Mouse (Mus musculus): ENCODE data around the gene Fndc3b.

The Fndc3b gene

DNA sequence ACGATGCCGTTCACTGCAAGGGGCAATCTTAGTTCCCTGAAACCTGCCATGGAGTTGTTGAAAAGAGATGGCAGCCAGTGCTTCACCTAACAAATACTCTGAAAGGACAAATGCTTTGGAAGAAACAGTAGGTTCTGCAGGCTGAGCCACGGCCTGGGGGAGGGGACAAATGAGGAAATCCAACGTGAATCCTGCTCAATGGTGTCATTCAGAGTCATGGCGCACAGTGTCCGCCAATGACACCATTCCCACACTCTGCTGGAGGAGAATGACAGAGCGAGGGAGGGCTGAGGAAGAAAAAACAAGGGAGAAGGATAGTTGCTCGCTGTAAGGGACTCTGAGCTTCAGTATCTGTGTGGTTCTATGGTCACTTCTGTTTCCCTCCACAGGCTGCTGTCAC lies 95.6 kb downstream of the Fndc3b start:
- DNase-seq: no peak

DNA sequence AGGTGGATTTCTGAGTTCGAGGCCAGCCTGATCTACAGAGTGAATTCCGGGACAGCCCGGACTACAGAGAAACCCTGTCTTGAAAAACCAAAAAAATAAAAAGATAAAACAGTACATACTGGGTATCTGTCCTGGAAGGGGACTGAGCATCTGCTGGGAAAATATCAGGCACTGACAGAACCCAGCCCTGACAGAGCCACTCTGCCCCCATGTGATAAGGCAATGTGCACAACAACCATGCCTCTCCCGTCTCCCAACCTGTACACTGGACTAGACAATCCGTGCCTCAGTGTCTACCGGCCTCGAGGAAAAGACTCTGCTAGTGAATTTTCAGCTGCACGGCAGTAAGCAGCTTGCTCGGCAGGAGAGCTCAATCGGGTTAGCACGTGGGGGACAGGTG lies 97.3 kb downstream of the Fndc3b start:
- DNase-seq: no peak

DNA sequence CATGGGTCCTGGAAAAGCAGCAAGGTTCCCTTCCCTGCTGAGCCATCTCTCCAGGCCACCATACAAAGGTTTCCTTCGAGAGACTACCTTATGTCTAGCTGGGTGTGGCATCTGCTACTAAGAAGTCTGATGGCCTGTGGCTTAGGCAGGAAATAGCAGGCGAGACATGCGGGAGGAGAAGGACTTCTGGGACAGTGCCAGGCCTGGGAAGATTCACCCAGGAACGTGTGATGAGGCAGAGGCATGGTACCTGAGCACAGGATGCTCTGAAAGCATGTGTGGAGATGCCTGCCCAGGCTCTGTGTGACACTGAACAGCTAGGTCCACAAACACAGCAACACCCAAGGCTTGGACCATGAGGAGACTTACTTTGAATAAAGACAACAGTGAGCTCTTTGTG lies 98.1 kb downstream of the Fndc3b start:
- DNase-seq: no peak

DNA sequence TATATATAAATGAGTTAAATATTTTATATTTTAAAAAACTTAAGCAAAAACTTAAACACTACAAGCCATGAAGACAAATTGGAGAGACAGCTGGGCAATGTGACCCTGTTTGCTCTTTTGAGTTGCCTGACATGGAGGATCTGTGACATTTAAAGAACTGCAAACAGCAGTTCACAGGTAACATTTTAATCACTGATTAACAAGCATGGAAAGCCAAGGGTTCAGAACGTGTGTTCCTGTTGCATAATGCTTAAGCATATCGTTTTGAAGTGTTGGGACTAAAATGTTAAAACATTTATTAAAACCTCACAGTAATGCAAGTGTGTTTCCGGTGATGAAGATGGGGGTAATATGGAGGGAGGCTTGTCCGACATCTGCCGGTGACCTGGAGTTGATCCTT lies 99.1 kb downstream of the Fndc3b start:
- DNase-seq: no peak

DNA sequence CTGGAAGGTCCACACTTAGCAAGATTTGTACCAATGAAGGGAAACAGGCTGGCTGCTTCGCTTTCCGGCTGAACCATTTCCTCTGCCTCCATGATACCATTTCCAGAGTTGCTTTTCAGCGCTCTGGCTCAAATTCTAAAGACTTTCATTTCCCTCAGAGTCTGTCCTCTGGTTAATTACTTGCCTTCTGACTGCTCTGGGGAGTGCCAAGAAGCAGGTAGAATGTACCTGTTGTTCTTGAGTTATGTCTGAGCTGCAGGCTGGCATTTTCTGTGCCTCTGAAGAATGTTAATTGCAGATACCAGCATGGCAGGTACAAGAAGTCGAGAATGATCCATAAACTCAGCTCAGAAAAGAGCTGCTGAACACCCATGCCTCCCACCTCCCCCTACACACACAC lies 100.6 kb downstream of the Fndc3b start:
- no peak for DNase-seq

DNA sequence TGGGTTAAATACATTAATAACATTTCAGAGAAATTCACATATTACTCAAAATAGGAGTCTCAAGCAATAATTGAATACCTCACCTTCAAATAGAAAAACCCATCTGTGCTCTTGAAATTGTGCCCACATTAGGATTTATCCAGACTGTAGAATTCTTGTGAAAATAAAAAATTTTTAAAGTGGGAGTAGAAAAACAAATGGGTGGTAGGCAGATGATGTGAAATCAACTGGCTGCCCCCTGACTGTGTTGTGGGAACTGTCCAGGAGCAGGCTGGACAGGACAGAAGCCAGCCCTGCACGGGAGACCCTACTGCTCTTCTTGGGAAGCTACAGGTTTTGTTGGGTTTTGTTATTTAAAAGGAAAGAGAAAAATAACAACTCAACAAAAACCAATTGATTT lies 101.0 kb downstream of the Fndc3b start:
- DNase-seq: no peak

DNA sequence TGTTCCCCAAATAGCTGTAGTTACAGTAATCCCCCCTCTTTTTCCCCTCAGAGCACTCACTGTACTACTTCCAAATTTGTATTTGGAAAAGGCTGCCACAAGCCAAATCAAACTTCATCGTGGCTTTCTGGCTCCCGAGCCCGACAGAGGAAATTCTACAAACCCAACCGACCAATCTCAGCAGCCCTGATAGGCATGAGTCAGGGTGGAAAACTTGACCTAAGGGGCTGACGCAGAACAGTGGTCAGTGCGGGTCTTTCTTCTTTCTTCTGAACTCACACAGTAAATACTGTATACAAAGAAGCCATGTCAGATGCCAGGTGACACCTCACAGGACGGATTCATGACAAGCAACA lies 103.3 kb downstream of the Fndc3b start:
- DNase-seq: no peak

DNA sequence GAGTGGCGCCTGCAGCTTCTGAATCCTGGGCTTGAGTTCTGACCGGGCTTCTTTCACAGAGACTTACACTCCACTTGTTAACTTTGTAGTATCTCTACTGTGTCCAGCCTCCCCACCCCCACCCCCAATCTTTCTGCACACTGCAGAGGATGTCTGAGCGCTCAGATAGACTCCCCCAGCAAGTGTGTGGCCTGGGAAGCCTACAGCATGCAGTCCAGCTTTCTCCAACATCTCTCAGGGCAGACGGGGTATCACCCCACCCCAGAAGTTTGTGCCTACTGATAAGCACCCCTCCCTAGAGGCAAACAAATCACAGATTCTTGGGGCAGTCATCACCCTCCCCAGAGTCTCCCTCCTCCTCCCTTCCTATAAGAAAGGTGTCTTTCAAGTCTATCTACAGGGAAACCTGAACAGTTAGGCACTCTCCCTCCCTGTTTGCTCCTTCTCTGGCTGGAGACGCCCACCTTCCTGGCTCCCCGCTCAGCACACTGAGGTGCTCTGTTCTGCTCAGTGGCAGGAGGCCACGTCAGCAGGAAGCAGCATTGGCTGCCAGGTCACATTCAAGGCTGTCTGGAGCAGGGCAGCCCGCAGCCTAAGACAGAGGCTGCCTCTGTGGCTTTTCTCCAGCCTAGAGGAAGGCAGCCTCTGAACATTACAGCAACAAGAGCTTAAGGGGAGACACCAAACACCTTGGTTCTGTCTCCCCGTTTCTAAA lies 103.9 kb downstream of the Fndc3b start:
- no peak for DNase-seq

DNA sequence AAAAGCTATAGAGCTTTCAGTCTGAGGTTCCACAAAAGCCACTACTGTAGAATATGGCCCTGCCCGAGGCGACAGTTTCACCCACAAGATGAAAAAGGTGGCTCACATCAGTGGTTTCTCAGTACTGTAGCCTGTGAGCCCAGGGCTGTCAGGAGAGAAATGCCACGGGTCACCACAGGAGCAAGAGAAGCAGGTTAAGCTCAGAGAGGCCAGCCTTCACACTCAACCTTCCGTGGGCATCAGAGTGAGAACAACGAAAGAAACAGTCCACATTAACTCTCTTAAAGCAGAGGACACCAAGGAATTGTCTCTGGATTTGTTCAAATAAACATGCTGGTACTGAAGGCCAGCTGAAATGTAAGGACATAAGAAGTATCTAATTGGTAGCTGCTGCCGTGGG lies 104.5 kb downstream of the Fndc3b start:
- no peak for DNase-seq

DNA sequence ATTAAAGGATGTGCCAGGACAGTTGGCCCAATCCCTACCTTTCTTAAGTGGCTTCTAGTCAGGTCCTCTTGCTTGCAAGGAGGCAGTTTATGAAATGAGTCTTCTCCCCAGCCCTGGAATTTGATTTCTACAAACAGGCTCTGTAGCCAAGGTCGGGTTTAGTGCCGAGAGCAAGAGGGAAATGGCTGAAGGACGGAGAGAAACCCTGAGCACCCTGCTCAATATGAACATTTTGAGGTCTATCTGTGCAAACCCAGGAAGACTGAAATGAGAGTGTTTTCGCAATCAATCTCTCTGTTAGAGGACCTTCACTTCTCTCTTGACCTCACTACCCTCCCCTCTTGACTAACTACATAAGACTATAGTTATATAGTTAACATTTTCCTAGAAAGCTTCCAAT lies 105.5 kb downstream of the Fndc3b start:
- DNase-seq: no peak

DNA sequence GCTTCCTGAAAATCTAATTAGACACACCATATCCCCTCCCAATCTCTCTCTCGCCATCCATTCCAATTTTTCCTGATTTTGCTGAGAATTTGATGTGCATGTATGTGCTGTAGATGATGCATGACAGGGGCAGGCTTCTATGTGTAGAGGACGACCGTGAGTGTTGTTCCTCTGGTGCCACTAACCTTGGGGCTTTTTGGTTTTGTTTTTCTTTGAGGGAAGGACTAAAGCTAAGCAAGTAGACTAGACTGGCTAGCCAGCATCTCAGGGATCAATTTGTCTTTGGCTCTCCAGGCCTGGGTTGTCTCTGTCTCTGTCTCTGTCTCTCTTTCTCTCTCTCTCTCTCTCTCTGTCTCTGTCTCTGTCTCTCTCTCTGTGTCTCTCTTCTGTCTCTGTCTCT lies 106.0 kb downstream of the Fndc3b start:
- DNase-seq: no peak

DNA sequence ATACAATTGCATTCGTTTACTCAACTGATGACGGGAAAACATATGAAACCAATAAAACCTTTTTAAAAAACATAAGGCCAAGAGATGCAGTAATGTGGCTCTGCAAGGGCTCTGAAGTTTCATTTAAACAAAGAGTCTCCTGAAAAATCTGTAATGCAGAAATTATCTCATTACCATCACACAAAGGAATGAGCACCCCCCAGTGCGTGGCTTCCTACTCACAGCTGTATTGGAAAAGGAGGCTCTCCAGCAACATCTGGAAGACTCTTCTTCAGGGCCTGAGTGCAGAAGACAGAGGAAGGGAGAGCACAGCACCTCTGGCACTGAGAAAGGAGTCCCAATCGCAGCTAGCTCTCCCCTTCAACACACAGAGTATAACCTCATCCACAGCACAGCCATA lies 106.5 kb downstream of the Fndc3b start:
- no peak for DNase-seq

DNA sequence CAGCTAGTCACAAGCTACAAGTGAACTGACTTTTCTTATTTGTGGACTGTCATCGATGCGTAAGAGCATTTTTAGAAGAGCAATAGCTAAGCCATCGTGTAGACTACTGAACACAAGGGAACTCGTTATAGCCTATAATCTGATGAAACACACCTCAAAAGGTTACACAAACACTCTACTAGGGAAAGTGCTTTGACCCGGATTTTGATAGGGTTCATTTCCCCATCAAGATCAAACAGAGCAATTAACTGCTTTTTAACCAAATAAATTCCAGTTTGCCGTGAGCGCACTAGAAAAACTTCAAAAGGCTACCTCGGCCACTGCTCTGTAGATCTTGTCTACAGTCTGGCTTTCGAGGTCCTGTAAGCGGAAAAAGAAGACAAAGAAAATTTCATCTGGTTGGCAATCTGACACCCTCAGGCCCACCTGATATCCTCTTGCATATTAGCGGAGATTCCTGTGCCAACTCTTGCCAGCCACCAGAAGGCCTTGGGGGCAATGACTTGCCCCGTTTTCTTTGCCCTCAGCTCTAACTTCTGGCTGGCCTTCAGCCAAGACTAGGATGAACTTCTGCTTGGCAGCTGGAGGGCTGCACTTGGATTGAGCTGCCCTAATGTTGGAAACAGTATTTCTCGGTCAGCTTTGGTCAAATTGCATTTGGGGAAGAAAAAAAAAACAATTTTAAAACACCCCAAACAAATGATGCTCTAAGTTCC lies 107.0 kb downstream of the Fndc3b start:
- DNase-seq: no peak

DNA sequence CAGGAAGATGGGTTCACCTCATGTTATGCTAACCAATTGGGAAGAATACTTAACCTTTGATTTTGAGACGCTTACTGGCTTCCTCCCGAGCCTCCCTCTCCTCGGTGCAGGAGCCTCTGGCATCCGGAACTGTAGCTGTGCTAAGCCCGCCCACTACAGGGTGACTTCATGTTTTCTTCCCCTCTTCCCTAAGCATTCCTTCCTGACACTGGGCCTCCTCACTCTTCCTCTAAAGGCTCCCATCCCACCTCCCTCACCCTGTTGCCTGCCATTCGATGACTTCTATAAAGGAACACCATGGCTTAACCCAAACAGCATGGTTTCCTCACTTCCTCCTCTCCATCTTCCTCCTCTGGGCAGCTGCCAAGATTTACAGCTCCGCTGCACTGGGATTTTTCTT lies 110.5 kb downstream of the Fndc3b start:
- no peak for DNase-seq

DNA sequence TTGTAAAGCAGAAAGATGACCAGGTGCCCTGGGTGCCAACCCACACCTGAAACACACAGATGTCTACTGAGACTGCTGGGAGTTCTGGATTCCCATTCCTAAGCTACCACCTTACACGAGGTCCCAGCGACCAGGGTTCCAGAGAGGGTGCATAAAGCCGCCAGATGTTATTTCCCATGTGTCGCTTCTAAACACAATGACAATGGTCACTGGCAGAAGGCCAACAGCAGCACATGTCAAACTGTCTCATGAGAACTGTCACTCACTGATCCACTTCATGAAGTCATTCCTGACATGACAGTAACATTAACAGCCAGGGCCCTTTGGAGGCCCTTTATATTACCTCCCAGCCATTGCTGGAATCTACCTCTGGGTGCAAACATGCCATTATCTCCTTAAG lies 110.9 kb downstream of the Fndc3b start:
- no peak for DNase-seq

DNA sequence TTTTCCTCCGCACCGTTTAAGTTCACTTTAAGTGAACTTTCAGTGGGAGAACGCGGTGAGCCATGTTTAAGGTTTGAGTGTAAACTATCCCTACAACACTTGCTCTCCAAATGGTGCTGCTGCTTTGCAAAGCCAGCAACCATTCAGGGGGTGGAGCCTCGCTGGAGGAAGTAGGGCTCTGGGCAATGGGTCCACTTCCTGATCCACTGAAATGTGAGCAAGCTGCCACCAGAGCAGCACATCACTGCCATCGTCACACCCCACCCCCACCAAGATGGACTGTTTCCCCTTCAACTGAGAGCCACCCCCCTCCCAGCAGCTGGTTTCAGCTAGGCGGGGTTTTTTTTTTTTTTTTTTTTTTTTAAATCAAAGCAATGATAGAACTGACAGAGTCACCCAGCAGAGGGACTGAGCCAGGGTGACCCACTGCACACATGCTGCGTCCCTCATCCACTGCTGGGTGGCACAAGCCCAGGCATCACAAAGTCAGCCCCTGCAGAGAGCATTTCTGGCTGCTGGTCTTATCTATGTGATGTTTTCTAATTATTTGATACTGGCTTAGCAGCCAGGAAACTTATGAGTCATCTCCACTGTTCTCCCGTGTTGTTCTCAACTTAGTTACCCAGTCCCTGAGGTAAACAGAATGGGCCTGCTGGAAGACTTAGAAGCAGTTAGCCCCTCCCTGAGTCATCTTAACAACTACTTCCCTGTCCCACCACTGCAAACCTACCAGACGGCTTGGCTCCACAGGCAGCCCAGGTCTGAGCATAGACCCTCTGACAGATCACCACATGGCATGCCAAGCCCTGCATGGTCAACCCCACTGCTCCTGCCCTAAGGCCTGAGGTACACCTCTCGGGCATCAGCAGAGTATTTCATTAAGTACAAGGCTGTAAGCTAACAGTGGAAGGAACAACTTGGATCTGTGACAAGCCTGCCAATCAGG lies 112.4 kb downstream of the Fndc3b start:
- DNase-seq: no peak

DNA sequence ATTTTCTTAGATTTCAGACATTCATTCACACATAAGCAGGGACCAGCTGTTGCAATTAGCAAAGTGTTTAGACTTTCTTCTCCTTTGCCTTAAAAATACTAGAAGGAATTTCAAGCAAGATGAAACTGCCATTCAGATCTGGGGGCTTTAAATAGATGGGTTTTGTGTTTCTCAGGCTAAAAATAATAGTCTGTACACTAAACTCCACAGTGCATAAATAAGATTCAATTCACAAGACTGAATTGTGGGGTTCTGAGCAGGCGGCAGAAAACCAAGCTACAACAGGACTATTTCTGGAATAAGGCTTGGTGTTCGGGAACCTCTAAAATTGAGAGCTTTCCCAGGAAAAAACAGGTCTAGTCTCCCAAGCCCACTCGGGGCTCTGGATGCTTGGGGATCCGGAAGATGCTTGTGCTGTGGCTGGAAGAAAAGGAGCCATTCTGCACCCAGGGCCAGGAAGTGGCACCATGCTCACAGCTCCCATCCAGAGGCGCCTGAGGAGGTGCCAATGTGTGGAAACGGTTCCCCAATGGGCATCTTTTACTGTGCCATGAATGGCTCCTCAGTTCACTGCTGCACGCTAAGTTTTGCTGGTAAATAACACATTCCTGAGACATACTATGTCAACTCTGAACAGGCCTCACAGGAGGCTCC lies 117.5 kb downstream of the Fndc3b start:
- no peak for DNase-seq

DNA sequence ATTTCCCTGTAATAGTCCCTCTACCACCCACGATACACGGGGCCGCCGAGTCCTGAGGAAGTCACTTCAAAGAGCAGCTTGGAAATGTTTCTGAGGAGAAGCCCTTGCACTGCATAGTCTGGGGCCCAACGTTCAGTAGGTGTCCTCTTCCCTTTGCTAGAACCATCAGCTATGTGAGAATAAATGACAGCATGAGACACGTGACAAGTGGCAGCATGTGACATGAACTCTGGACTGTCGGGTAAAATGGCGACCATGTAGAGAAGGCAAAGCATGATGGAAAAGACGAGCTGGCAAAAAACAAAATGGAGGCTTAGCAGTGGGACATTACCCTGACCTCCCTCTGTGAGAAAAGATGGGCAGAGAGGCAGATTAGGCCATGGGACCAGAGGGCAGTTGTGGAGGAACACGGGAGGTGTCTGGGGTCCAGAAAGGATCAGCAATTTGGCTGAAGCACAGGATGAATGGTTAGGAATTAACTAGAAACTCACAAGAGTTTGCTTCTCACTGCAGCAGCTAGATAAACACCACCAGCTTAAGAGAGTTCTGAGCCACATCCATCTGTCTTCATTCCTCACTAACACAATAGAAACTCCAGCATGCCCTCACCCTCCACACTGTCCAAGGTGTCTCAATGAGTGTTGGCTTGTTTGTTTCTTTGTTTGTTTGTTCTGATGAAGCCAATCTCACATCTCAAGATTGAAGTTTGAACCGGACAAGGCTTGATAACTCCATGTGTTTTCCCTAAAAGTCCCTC lies 118.2 kb downstream of the Fndc3b start:
- DNase-seq: no peak

DNA sequence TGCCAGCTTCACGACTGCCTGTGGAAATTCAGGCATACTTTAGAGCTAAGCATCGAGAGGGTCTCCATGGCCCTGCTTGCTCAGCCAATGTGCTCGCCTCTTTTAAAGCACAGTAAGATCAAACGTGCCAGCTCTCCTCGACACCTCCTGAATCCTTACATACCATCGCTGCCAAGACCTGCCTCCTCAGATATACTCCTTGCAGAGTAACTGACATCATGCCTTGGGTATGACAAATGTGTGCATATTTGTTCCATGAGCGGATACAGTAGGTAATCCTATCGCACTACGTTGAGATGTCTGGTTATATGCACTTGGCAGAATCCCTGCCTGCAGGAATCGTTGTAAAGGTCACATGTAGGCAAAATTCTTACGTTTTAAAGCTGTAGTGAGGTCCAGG lies 120.3 kb downstream of the Fndc3b start:
- no peak for DNase-seq

DNA sequence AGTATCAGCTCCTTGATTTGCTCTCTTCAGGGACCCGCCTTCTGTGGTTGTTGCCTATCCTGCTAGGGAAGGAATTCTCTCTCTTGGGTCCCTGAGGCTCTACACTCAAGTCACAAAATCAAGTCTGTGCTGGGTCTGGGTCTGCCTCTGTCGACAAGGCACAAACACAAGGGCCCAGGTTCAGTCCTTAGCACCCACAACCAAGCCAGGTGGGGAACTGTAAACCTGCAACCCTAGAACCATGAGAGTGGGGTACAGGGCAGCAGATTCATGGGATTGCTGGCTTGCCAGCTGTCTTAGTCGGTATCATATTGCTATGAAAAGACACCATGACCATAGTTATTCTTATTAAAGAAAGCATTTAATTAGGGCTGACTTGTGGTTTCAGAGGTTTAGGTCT lies 121.8 kb downstream of the Fndc3b start:
- DNase-seq: no peak

DNA sequence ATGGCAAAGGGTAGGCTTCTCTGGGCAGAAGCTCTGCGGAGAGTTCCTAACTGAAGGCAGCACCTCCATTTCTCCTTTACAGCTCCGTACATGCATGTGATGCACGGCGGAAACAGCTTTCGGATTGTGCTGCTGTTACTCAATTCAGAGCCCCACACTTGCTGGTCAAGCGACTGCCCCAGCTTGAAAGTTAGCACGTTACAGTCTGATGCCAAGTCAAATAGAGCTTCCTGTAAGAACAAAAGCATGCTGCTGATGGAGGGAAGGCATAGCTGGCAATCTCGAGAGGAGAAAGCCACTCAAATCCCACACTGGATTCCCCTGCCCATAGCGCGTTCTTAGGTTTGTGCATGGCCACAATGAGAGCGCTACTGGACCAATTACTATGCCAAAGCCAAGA lies 122.5 kb downstream of the Fndc3b start:
- no peak for DNase-seq
